Mouse (Mus musculus) MEL (cell line): ENCODE results near the gene Pqlc2.

Source experiments
- CHD2 ChIP-seq: IDR thresholded peaks from 2 replicates; pipeline ENCODE4 v1.6.1; 2011; ENCODE audit warnings: low read length, improper control_type of control experiment
- CTCF ChIP-seq, 3 experiments: IDR thresholded peaks in 2 of 3; conservative IDR thresholded peaks in 1 of 3; 2 replicates each; pipeline ENCODE4 v1.5.1; 2011 to 2012; ENCODE audit warnings: low read length in 3 of 3, low read depth in 2 of 3, mild to moderate bottlenecking in 2 of 3, improper control_type of control experiment in 1 of 3, inconsistent platforms in 1 of 3, mixed read lengths in 1 of 3, moderate library complexity in 1 of 3; ENCODE audit not compliant: control insufficient read depth in 1 of 3, insufficient read depth in 1 of 3, poor library complexity in 1 of 3, severe bottlenecking in 1 of 3
- E2F4 ChIP-seq: IDR thresholded peaks from 2 replicates; pipeline ENCODE4 v1.6.1; 2011; ENCODE audit warnings: low read depth, low read length, improper control_type of control experiment, borderline replicate concordance
- MAX ChIP-seq: IDR thresholded peaks from 2 replicates; pipeline ENCODE4 v1.6.1; 2011; ENCODE audit warnings: low read length, improper control_type of control experiment
- MYB ChIP-seq: IDR thresholded peaks from 2 replicates; pipeline ENCODE4 v1.6.1; 2011; ENCODE audit warnings: mild to moderate bottlenecking, low read depth, low read length, improper control_type of control experiment
- NELFE ChIP-seq: IDR thresholded peaks from 2 replicates; pipeline ENCODE4 v1.6.1; 2011; ENCODE audit warnings: low read depth, low read length, improper control_type of control experiment
- POLR2A ChIP-seq, 2 experiments: IDR thresholded peaks; 2 replicates each; pipeline ENCODE4 v1.6.1; 2011 to 2012; ENCODE audit warnings: low read length in 2 of 2, mild to moderate bottlenecking in 2 of 2, control low read depth in 1 of 2, improper control_type of control experiment in 1 of 2, low read depth in 1 of 2, moderate library complexity in 1 of 2; ENCODE audit not compliant: control insufficient read depth in 1 of 2, insufficient read depth in 1 of 2, poor library complexity in 1 of 2
- RAD21 ChIP-seq: IDR thresholded peaks from 2 replicates; pipeline ENCODE4 v1.6.1; 2011; ENCODE audit warnings: mild to moderate bottlenecking, low read depth, low read length, improper control_type of control experiment
- TCF12 ChIP-seq: IDR thresholded peaks from 2 replicates; pipeline ENCODE4 v1.6.1; 2014; ENCODE audit warnings: low read depth, mild to moderate bottlenecking, inconsistent platforms, low read length, improper control_type of control experiment, moderate library complexity
- ZNF384 ChIP-seq: IDR thresholded peaks from 2 replicates; pipeline ENCODE4 v1.6.1; 2012; ENCODE audit warnings: low read depth, mild to moderate bottlenecking, inconsistent platforms, low read length, improper control_type of control experiment

GRCm38 (mm10) chr4:139336822-139337483 is 26.4 kb upstream of the Pqlc2 start:
- TF ChIP-seq POLR2A (IDR thresholded peaks at IDR 0.05; ENCODE audit: control insufficient read depth in 1 of 2, insufficient read depth in 1 of 2, low read depth in 1 of 2, low read length in 2 of 2, poor library complexity in 1 of 2) (peak in 1 of 2 experiments; percentile 31; a peak in 1 of 4 replicates), E2F4 (no peak), MAX (no peak), CHD2 (no peak), TCF12 (no peak), ZNF384 (no peak), RAD21 (peak; percentile 26), MYB (no peak), CTCF (IDR thresholded peaks at IDR 0.05 in 2 of 3, conservative IDR thresholded peaks at IDR 0.05 in 1 of 3; ENCODE audit: control insufficient read depth in 1 of 3, insufficient read depth in 1 of 3, low read depth in 2 of 3, low read length in 3 of 3, poor library complexity in 1 of 3, severe bottlenecking in 1 of 3) (peak in 2 of 3 experiments; percentile 39 to 63; a peak in 5 of 6 replicates), NELFE (no peak)
